Mouse (Mus musculus) heart, adult 2 months (tissue): ENCODE measurements at regions not wholly inside any gene's neighbourhood (a gene's known extent, or its start where the extent isn't known, plus 50 kb on each side); places are given as distances from the start of the nearest gene placed in this dataset.

Experiments used
- CTCF ChIP-seq: fragments of 200-600 bp; IDR thresholded peaks from 2 replicates; pipeline ENCODE4 v1.8.1; 2022; ENCODE audit warnings: antibody characterized with exemption, mild to moderate bottlenecking, moderate library complexity
- EP300 ChIP-seq: fragments of 200-500 bp; IDR thresholded peaks from 2 replicates; pipeline ENCODE4 v1.6.1; 2011; ENCODE audit warnings: low read depth, low read length, control low read depth; ENCODE audit not compliant: insufficient read depth
- POLR2A ChIP-seq: fragments of 200-500 bp; IDR thresholded peaks from 2 replicates; pipeline ENCODE4 v1.6.1; 2011; ENCODE audit warnings: mild to moderate bottlenecking, low read depth, low read length, control low read depth; ENCODE audit not compliant: insufficient read depth

DNA sequence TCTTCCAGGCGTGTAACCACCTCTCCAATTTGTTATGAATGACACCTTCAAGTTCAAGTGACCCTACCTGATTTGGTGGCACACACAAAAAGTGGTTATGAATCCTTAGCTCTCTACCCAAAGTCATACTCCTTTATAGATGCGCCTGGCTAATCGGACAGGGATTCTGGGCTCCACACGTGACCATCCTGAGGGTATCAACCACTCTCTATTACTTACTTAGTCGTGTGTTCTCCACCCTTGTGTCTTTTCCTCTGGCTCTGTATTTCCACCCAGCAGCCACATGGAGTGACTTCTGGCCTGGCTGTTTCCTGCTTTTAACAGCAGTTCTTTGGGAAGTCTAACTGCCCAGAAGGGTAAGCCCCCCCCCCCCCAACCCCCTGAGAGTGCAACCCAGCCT lies 127.4 kb upstream of the Klf14 start:
- TF ChIP-seq CTCF (no peak), EP300 (no peak), POLR2A (no peak)
